Mouse (Mus musculus) embryonic fibroblast, embryonic 13.5 days (primary cell): ENCODE measurements at regions not wholly inside any gene's neighbourhood (a gene's known extent, or its start where the extent isn't known, plus 50 kb on each side); places are given as distances from the start of the nearest gene placed in this dataset.

Experiments
- CTCF ChIP-seq: IDR thresholded peaks from 2 replicates; pipeline ENCODE4 v1.5.1; 2011; ENCODE audit warnings: mild to moderate bottlenecking, control low read depth, low read length, moderate library complexity, borderline replicate concordance; ENCODE audit not compliant: insufficient read depth
- POLR2A ChIP-seq: IDR thresholded peaks from 2 replicates; pipeline ENCODE4 v1.6.1; 2011; ENCODE audit warnings: low read depth, mild to moderate bottlenecking, control low read depth, low read length, moderate library complexity

- TF ChIP-seq CTCF (no peak), POLR2A (no peak)
Measured at GRCm38 (mm10) chr6:94966962-94967361, 150.1 kb upstream of the Kbtbd8 start.
